ENCODE assay signal across 8 mouse cellular contexts in the genomic region with DNA sequence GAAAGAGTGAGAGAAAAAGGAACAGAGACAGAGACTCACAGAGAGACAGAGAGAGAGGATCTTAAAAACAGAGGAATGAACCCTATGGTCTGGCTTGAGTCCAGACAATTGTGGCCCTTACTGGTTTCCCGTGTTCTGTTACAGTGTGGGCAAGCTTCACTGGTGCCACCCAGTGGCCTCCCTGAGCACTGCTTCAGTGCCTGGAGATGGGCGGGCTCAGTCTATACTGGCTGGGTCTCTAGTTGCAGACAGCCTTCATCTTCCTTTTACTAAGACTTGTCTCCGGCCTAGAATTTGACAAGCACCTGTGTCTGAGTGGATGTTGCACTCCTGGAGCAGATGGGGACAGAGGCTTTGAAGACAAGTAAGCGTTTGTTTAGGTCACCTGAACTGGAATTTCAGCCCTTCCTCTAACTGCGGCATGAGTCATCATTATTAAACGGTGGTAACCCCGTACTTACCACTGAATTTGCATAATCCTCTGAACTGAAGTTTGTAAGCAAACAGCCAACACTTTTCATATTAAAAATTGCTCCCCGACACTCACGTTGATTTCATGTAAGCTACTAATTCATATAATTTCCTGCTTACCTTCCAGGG. TPM values are rescaled to one million over a fixed set of nuclear protein-coding genes. Genes with fewer than 3 reads are reported as not detected.
A peak's percentile ranks its signal among the peaks of the same experiment; 100 is the strongest.
DNase-seq lines count a peak whose midpoint lies in the region; ATAC-seq and TF ChIP-seq lines count a peak whose summit lies in the region.

No protein-coding gene starts in this region.

- no peaks in the 10 kb centered on the region for H3K27me3 ChIP-seq in forebrain, postnatal 0 days (ENCODE audit: insufficient read depth, low read length)
- H3K27me3 ChIP-seq in hindbrain, embryonic 16.5 days (replicated peaks; ENCODE audit: control insufficient read depth, insufficient read depth, low read length): no peaks in the 10 kb centered on the region

- no peak overlapping the region for H3K9ac ChIP-seq in forebrain, postnatal 0 days
- H3K9ac ChIP-seq in hindbrain, embryonic 16.5 days (ENCODE audit: low read depth, low read length): no peak overlapping the region

- peak; percentile 75 for TF ChIP-seq CTCF in forebrain, postnatal 0 days (IDR thresholded peaks at IDR 0.05; ENCODE audit: low read depth)

- no peaks in the 10 kb centered on the region for H3K4me1 ChIP-seq in forebrain, postnatal 0 days (ENCODE audit: insufficient read depth)
- no peaks in the 10 kb centered on the region for H3K4me1 ChIP-seq in hindbrain, embryonic 16.5 days (ENCODE audit: control insufficient read depth, insufficient read depth, low read depth, low read length)

- H3K9me3 ChIP-seq in forebrain, postnatal 0 days (ENCODE audit: low read length): no peaks in the 10 kb centered on the region
- H3K9me3 ChIP-seq in hindbrain, embryonic 16.5 days (ENCODE audit: control insufficient read depth, low read length): no peaks in the 10 kb centered on the region

- H3K4me2 ChIP-seq in forebrain, postnatal 0 days (ENCODE audit: low read depth): no peak overlapping the region
- no peak overlapping the region for H3K4me2 ChIP-seq in hindbrain, embryonic 16.5 days (ENCODE audit: low read length)

- WGBS in forebrain, postnatal 0 days: 46% methylated on average over 9 of the region's 9 CpGs
- WGBS in hindbrain, embryonic 16.5 days: 61% methylated on average over 9 of the region's 9 CpGs

- no peak overlapping the region for H3K4me3 ChIP-seq in forebrain, postnatal 0 days (ENCODE audit: low read depth, low read length)
- H3K4me3 ChIP-seq in hindbrain, embryonic 16.5 days (ENCODE audit: low read length): no peak overlapping the region

- peak; percentile 59 for ATAC-seq in forebrain, postnatal 0 days
- peak; percentile 78 for ATAC-seq in hindbrain, embryonic 16.5 days

- no peak overlapping the region for H3K27ac ChIP-seq in forebrain, postnatal 0 days (ENCODE audit: low read depth, low read length)
- no peak overlapping the region for H3K27ac ChIP-seq in hindbrain, embryonic 16.5 days (ENCODE audit: low read depth, low read length)

- peak; percentile 83 for DNase-seq in R1 (ENCODE audit: low read depth, low spot score)
- DNase-seq in cerebellum, adult 18-20 months: peak; percentile 66 to 73
- DNase-seq in forebrain, postnatal 0 days: peak; percentile 45
- peak; percentile 62 to 69 for DNase-seq in layer of hippocampus, postnatal 36 days
- DNase-seq in lung, postnatal 36 days: peak; percentile 89
- peak; percentile 68 for DNase-seq in right cerebral cortex, postnatal 25 days
- DNase-seq in urinary bladder, postnatal 36 days (ENCODE audit: low spot score in 2 of 2): peak; percentile 48 to 62

- H3K36me3 ChIP-seq in forebrain, postnatal 0 days (ENCODE audit: insufficient read depth): no peaks in the 10 kb centered on the region
- H3K36me3 ChIP-seq in hindbrain, embryonic 16.5 days (ENCODE audit: control insufficient read depth, insufficient read depth, low read length): no peaks in the 10 kb centered on the region

RNA-seq across cellular contexts. Expression of a gene that starts 18.9 kb away (rescaled TPM):
- total RNA-seq in forebrain, postnatal 0 days (2014; rRNA removed): 0.23 TPM in 1 of 2 replicates, not detected in the other
- 0.40 TPM in 1 of 2 replicates, not detected in the other for polyA plus RNA-seq in forebrain, postnatal 0 days (2015; fragmentation: Nextera tagmentation; extraction: Ambion mirVana)
- 0.26 and 0.28 TPM in 2 replicates for polyA plus RNA-seq in hindbrain, embryonic 16.5 days (2015; fragmentation: Nextera tagmentation; extraction: Ambion mirVana)
- under 1 TPM; 0.40 to 0.55 TPM for total RNA-seq in layer of hippocampus, postnatal 36 days (2021)
